Mouse (Mus musculus): ENCODE results near the gene Ptov1. TPM values are rescaled to one million over a fixed set of nuclear protein-coding genes. Genes with fewer than 3 reads are reported as not detected.
"Not testable (repeated sequence)": the region's sequence is repeated elsewhere in the genome, so short reads cannot be mapped to it uniquely, and the experiment has no call there.

The Ptov1 gene
- total RNA-seq, 1 experiment = 144 TPM

- no peak overlapping the region for H3K27ac ChIP-seq (ENCODE audit: insufficient read depth, low read depth, low read length, poor library complexity, severe bottlenecking)
- H3K4me3 ChIP-seq (ENCODE audit: insufficient read depth in 1 of 2, low read depth in 1 of 2, low read length in 2 of 2, poor library complexity in 1 of 2, severe bottlenecking in 1 of 2) = no peak overlapping the region
- no peak for DNase-seq (ENCODE audit: low read depth, low spot score)
- TF ChIP-seq HCFC1 (IDR thresholded peaks at IDR 0.05; ENCODE audit: borderline replicate concordance, insufficient read depth, low read length) (no peak), ZNF384 (IDR thresholded peaks at IDR 0.05; ENCODE audit: low read depth, low read length) (no peak), MAFK (IDR thresholded peaks at IDR 0.05; ENCODE audit: insufficient read depth, low read depth, low read length) (no peak), CHD2 (IDR thresholded peaks at IDR 0.05; ENCODE audit: low read depth, low read length) (no peak), ZC3H11A (IDR thresholded peaks at IDR 0.05; ENCODE audit: borderline replicate concordance, low read depth, low read length) (no peak)
- in situ Hi-C loops (cut with MboI; ENCODE audit: low sequenced_read_pairs in 2 of 2, unreplicated experiment in 2 of 2) = no loop called here
- H3K4me1 ChIP-seq (ENCODE audit: control insufficient read depth in 2 of 2, insufficient read depth in 2 of 2, low read length in 2 of 2, poor library complexity in 1 of 2) = peaks cover 0 to 7% of the 10 kb centered on the region in 2 experiments; a peak in 1 of 4 replicates
- H3K9ac ChIP-seq (ENCODE audit: insufficient read depth, low read depth, low read length, poor library complexity, severe bottlenecking) = no peak overlapping the region
- H3K36me3 ChIP-seq (ENCODE audit: control insufficient read depth, insufficient read depth, low read length, poor library complexity, severe bottlenecking) = peaks cover 79% of the 10 kb centered on the region
- H3K9me3 ChIP-seq (ENCODE audit: control insufficient read depth, insufficient read depth, low read depth, low read length) = no peaks in the 10 kb centered on the region
These were observed 13.4 kb upstream of the Ptov1 start for GRCm38 (mm10) chr7:44883036-44883435.

- Histone ChIP-seq H3K36me3 (ENCODE audit: control insufficient read depth, insufficient read depth, low read length, poor library complexity, severe bottlenecking) (peaks cover 57% of the 10 kb centered on the region), H3K9ac (ENCODE audit: insufficient read depth, low read depth, low read length, poor library complexity, severe bottlenecking) (no peak overlapping the region), H3K4me3 (ENCODE audit: insufficient read depth in 1 of 2, low read depth in 1 of 2, low read length in 2 of 2, poor library complexity in 1 of 2, severe bottlenecking in 1 of 2) (no peak overlapping the region), H3K27ac (ENCODE audit: insufficient read depth, low read depth, low read length, poor library complexity, severe bottlenecking) (no peak overlapping the region), H3K9me3 (ENCODE audit: control insufficient read depth, insufficient read depth, low read depth, low read length) (no peaks in the 10 kb centered on the region), H3K4me1 (ENCODE audit: control insufficient read depth in 2 of 2, insufficient read depth in 2 of 2, low read length in 2 of 2, poor library complexity in 1 of 2) (no peaks in the 10 kb centered on the region; a peak in 1 of 4 replicates)
- in situ Hi-C loops (cut with MboI; ENCODE audit: low sequenced_read_pairs in 2 of 2, unreplicated experiment in 2 of 2) = no loop called here
- TF ChIP-seq ZC3H11A (IDR thresholded peaks at IDR 0.05; ENCODE audit: borderline replicate concordance, low read depth, low read length) = no peak
- no peak for DNase-seq (ENCODE audit: low read depth, low spot score)
These were observed 8.2 kb upstream of the Ptov1 start for GRCm38 (mm10) chr7:44877833-44878232.

- H3K27ac ChIP-seq (ENCODE audit: insufficient read depth, low read depth, low read length, poor library complexity, severe bottlenecking) = not testable (repeated sequence)
These were observed 2.2 kb upstream of the Ptov1 start for GRCm38 (mm10) chr7:44871774-44872173.

GRCm38 (mm10) chr7:44871181-44871580 lies 1.6 kb upstream of the Ptov1 start:
- H3K36me3 ChIP-seq (ENCODE audit: control insufficient read depth, insufficient read depth, low read length, poor library complexity, severe bottlenecking) = peaks cover 2% of the 10 kb centered on the region; the same call in 1 of the 2 replicates
- TF ChIP-seq MAFK (IDR thresholded peaks at IDR 0.05; ENCODE audit: insufficient read depth, low read depth, low read length) (no peak), HCFC1 (IDR thresholded peaks at IDR 0.05; ENCODE audit: borderline replicate concordance, insufficient read depth, low read length) (no peak), ZNF384 (IDR thresholded peaks at IDR 0.05; ENCODE audit: low read depth, low read length) (no peak), CHD2 (IDR thresholded peaks at IDR 0.05; ENCODE audit: low read depth, low read length) (no peak), ZC3H11A (IDR thresholded peaks at IDR 0.05; ENCODE audit: borderline replicate concordance, low read depth, low read length) (no peak)
- in situ Hi-C loops (cut with MboI; ENCODE audit: low sequenced_read_pairs in 2 of 2, unreplicated experiment in 2 of 2) = no loop called here
- no peak overlapping the region for H3K27ac ChIP-seq (ENCODE audit: insufficient read depth, low read depth, low read length, poor library complexity, severe bottlenecking)
- H3K4me1 ChIP-seq (ENCODE audit: control insufficient read depth in 2 of 2, insufficient read depth in 2 of 2, low read length in 2 of 2, poor library complexity in 1 of 2) = peaks cover 0 to 17% of the 10 kb centered on the region in 2 experiments; a peak in 2 of 4 replicates
- H3K9ac ChIP-seq (ENCODE audit: insufficient read depth, low read depth, low read length, poor library complexity, severe bottlenecking) = no peak overlapping the region
- H3K9me3 ChIP-seq (ENCODE audit: control insufficient read depth, insufficient read depth, low read depth, low read length) = no peaks in the 10 kb centered on the region
- no peak for DNase-seq (ENCODE audit: low read depth, low spot score)
- H3K4me3 ChIP-seq (ENCODE audit: insufficient read depth in 1 of 2, low read depth in 1 of 2, low read length in 2 of 2, poor library complexity in 1 of 2, severe bottlenecking in 1 of 2) = no peak overlapping the region

More at GRCm38 (mm10) chr7:44871774-44872173, 2.2 kb upstream of the Ptov1 start:
- in situ Hi-C loops (cut with MboI; ENCODE audit: low sequenced_read_pairs in 2 of 2, unreplicated experiment in 2 of 2); H3K9ac ChIP-seq (ENCODE audit: insufficient read depth, low read depth, low read length, poor library complexity, severe bottlenecking); H3K4me3 ChIP-seq (ENCODE audit: insufficient read depth in 1 of 2, low read depth in 1 of 2, low read length in 2 of 2, poor library complexity in 1 of 2, severe bottlenecking in 1 of 2); DNase-seq (ENCODE audit: low read depth, low spot score); H3K36me3 ChIP-seq (ENCODE audit: control insufficient read depth, insufficient read depth, low read length, poor library complexity, severe bottlenecking); H3K9me3 ChIP-seq (ENCODE audit: control insufficient read depth, insufficient read depth, low read depth, low read length): not testable (repeated sequence)
- H3K4me1 ChIP-seq (ENCODE audit: control insufficient read depth in 2 of 2, insufficient read depth in 2 of 2, low read length in 2 of 2, poor library complexity in 1 of 2) = peaks cover 0 to 11% of the 10 kb centered on the region in 2 experiments; a peak in 2 of 4 replicates

GRCm38 (mm10) chr7:44870614-44871013 lies 1.0 kb upstream of the Ptov1 start:
- Histone ChIP-seq H3K9me3 (ENCODE audit: control insufficient read depth, insufficient read depth, low read depth, low read length) (no peaks in the 10 kb centered on the region), H3K36me3 (ENCODE audit: control insufficient read depth, insufficient read depth, low read length, poor library complexity, severe bottlenecking) (peaks cover 4% of the 10 kb centered on the region; the same call in 1 of the 2 replicates), H3K4me3 (ENCODE audit: insufficient read depth in 1 of 2, low read depth in 1 of 2, low read length in 2 of 2, poor library complexity in 1 of 2, severe bottlenecking in 1 of 2) (0 out of 4 replicates have a peak overlapping the region, but pooled peaks of 1 of the 2 experiments have one; percentile 0), H3K27ac (ENCODE audit: insufficient read depth, low read depth, low read length, poor library complexity, severe bottlenecking) (no peak overlapping the region), H3K4me1 (ENCODE audit: control insufficient read depth in 2 of 2, insufficient read depth in 2 of 2, low read length in 2 of 2, poor library complexity in 1 of 2) (peaks cover 0 to 18% of the 10 kb centered on the region in 2 experiments; a peak in 2 of 4 replicates), H3K9ac (ENCODE audit: insufficient read depth, low read depth, low read length, poor library complexity, severe bottlenecking) (no peak overlapping the region)
- no peak for TF ChIP-seq HCFC1 (IDR thresholded peaks at IDR 0.05; ENCODE audit: borderline replicate concordance, insufficient read depth, low read length)
- DNase-seq (ENCODE audit: low read depth, low spot score) = no peak
- in situ Hi-C loops (cut with MboI; ENCODE audit: low sequenced_read_pairs in 2 of 2, unreplicated experiment in 2 of 2) = no loop called here
